Mouse (Mus musculus) naive thymus-derived CD4-positive, alpha-beta T cell, adult 2 months (primary cell): ENCODE data around the gene Pygm.

Experiments
- DNase-seq: peaks from one replicate; pipeline ENCODE4 v3.0.0-alpha.2; 2011; ENCODE audit warnings: low read depth

Pygm gene

DNA sequence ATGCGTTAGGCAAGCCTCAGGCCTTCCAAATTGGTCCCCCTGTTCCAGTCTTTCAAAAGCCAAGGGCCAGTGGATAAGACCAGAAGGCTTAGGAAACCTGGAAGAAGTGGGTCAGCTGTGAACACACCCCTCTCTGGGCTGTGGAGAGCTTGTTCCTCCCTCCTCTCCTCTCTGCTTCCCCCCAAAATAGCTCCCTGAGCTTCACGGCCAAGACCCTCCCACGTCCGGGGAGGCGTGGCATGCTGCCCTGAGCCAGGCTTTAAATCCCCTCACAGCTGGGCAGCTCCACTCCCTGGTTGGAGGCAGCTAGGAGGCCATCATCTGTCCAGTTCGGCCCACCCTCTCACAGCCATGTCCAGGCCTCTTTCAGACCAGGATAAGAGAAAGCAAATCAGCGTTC lies at the start of gene Pygm:
Gene Pygm (plus strand): TSS at position 272 of the 400 bp plus-strand sequence.
- no peak for DNase-seq

DNA sequence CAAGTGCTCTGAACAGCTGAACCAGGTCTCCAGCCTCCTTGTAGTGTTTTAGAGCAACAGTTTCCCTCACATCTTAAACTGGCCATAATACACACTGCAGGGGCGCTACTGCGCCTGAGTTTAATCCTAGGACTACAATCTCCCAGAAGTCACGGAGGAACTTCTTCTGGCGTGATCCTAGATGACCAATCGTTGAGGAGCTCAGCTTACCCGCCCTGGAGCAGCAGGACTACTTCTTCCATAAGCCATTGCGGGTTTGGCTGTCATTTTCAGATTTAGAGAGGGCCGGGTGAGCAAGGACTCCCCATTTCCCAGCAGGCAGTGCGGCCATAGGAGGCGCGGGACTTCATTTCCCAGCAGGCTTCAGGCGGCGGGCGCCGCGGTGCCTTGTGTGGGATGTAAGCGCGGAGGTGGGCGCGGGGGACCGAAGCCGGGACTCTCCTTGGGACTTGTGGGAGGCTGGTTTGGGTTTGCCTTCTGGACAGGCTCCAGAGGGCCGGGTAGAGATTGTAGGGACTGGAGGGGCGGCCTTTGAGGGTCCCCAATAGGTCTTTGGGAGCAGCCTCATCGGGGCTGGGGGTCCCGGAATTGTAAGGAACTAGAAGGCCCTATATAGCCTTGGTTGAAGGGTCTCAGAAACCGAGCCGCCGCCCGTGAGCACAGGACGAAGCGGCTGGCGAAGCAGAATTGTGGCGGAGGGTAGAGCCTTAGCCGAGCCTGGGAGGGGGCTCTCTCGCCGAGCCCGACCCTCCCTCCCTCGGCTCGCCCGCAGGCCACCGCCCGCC lies 49.3 kb upstream of the Pygm start, which contains the start of gene Men1:
Gene Men1 (plus strand): TSS at position 307 of the 785 bp plus-strand sequence.
- peak; percentile 91 for DNase-seq

DNA sequence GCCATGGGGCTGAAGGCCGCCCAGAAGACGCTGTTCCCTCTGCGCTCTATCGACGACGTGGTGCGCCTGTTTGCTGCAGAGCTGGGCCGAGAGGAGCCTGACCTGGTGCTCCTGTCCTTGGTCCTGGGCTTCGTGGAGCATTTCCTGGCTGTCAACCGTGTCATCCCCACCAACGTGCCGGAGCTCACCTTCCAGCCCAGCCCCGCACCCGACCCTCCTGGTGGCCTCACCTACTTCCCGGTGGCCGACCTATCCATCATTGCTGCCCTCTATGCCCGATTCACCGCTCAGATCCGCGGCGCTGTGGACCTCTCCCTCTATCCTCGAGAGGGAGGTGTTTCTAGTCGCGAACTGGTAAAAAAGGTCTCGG lies 48.8 kb upstream of the Pygm start:
- peak; percentile 45 for DNase-seq

DNA sequence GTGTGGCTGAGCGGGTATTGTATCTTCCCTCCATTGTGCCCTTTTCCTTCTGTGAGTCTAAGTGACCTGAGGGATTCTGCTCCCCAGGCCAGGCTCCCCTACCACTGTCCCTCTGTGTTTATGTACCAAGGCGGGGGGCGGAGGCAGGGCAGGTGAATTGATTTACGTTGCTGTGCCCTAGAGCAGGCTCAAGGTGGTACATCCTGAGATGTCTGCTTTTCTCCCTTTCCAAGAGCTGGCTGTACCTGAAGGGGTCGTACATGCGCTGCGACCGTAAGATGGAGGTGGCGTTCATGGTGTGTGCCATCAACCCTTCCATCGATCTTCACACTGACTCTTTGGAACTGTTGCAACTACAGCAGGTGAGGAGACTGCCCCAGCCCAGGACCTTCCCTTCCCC lies 47.3 kb upstream of the Pygm start:
- DNase-seq: no peak

DNA sequence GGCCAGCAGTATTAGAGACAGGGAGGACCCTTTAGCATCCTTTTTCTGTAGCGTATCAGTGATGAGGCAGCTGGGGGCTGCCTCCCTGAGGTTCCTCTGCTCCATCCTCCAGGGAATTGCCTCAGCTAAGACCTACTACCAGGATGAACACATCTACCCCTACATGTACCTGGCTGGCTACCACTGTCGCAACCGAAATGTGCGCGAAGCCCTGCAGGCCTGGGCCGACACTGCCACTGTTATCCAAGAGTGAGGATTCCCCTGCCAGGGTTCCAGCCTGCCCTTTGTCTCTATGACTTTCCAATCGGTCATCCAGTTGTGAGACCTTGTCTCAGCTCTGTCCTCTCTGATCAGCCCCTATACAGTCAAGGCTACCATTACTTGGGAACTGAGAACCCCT lies 46.0 kb upstream of the Pygm start:
- no peak for DNase-seq

DNA sequence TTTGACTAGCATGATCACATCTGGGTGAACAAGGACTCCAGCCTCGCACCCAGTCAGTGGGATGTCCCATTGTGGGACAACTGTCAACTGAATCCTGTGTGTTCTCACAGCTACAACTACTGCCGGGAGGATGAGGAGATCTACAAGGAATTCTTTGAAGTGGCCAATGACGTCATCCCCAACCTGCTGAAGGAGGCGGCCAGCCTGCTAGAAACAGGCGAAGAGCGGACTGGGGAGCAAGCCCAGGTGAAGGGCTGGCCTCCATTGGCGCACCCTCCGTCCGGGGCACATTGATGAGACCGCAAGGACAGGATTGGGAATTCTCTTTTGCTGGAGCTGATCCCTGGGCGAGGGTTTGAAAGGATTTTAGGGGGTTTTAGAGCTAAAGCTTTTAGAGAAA lies 45.5 kb upstream of the Pygm start:
- no peak for DNase-seq

DNA sequence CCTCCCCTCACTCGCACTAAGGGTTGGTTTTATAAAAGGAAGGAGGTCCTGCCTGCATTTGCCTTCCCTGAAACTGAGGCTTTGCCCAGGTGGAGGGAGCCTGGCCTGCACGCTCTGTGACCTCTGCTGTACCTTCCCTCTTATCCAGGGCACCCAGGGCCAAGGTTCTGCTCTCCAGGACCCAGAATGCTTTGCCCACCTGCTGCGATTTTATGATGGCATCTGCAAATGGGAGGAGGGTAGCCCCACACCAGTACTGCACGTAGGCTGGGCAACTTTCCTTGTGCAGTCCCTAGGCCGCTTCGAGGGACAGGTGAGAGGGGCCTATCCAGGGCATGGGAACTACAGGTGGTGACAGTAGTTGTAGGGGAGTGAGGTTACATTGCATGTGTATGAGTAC lies 45.0 kb upstream of the Pygm start:
- DNase-seq: no peak

DNA sequence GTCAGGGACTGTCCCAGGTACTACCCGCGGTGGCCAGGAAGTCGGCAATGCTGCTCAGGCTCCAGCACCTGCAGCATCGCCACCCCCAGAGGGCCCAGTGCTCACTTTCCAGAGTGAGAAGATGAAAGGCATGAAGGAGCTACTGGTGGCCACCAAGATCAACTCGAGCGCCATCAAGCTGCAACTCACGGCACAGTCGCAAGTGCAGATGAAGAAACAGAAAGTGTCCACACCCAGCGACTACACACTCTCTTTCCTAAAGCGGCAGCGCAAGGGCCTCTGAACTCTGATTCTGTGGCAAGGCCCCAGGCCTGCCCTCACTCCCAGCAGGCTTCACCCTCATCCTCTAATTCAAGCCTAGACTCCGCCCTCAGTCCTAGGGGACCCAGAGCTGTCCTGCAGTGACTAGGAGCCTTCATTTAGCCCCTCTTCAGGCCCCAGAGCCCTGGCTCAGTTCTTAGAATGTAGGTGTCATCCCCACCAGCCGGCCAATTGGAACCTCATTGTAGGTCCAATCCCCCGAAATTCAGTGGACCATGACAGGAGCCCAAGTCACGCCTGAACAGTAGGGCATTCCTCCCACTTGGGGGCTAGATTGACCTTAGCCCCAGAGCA lies 44.2 kb upstream of the Pygm start:
- peak; percentile 92 for DNase-seq

DNA sequence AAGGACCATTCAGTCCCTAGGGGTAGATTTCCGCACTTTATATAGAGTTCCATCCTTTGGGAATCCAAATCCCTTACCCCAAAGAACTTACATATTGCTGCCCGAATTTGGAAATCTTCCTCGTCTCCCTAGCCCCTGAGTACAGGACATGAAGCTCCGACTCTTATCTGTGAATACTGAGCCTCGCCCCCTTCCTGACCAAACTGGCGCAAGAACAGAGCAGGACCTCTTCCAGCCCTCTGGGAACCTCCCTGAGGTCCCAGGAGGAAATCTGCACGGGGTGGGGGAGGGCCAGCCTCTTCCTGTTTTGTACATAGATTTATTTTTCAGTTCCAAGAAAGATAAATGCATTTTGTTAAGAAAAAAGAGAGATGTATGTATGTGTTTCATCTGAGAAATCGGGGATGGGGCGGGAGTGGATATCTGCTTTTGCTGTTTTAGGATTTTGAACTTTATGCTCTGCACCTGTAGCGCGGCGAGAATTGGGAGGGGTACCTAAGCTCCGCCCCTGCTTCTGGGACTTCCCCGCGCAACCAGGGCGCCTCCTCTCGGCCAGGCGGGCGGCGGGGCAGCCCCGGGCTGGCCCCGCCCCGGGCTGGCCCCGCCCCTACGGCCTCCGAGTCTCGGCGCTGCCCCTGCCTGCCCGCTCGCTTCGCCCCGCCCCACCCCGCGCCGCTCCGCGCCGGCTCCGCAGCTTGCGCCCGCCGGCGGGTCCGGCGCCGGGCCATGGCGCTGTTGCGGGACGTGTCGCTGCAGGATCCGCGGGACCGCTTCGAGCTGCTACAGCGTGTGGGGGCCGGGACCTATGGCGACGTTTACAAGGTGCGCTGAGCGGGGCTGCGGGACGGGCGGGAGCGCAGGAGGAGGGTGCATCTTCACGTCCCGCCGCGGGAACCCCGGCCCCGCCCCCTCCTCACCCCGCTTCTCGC lies 43.4 kb upstream of the Pygm start, which contains the start of gene Map4k2:
Gene Map4k2 (plus strand): TSS at position 612 of the 929 bp plus-strand sequence.
- DNase-seq: peak; percentile 93

DNA sequence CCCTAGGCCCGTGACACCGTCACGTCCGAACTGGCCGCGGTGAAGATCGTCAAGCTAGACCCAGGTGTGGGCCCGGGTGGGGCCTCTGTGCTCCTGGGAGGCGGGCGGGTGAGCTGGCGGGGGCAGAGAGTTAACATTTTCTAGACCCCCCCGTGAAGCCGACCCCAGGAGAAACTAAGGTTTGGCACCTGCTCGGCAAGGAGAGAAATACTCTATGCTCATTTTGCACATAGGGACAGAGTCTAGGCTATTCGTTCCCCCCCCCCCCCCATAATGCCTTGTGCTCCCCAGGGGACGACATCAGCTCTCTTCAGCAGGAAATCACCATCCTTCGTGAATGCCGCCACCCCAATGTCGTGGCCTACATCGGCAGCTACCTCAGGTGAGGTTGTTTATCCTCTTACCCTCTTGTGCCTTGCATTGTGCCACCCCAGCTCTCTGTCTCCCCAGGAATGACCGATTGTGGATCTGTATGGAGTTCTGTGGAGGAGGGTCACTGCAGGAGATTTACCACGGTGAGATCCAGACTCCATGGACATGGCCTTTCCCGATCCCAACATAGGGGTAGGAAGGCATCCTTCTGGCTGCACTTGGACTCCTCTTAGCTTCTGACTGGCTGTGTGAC lies 42.6 kb upstream of the Pygm start:
- DNase-seq: peak; percentile 64

DNA sequence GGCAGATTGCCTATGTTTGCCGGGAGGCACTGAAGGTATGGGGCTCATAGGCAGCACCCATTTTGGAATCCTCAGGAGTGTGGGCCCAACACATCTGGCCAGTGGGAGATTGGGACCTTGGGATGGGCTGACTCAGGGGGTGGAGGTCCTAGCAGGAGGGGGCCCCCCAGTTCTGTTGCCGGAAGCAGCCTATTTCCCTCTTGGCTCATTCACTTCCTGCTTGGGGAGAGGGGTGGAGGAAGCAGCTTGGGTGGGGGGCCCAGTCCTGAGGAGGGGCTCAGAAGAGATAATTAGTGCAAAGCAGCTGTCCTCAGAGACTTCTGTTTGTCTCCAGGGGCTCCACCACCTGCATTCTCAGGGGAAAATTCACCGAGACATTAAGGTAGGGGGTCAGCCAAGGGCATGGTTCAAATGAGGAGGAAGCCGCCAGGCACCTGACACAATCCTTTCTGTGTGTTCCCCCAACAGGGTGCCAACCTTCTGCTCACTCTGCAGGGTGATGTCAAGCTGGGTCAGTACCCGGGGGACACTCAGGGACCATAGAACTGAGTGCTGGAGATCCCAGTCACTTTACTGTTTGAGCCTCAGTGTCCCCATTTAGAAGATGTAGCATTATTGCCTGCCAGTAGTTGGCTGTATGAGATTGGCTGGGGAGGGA lies 41.8 kb upstream of the Pygm start:
- peak; percentile 35 for DNase-seq

DNA sequence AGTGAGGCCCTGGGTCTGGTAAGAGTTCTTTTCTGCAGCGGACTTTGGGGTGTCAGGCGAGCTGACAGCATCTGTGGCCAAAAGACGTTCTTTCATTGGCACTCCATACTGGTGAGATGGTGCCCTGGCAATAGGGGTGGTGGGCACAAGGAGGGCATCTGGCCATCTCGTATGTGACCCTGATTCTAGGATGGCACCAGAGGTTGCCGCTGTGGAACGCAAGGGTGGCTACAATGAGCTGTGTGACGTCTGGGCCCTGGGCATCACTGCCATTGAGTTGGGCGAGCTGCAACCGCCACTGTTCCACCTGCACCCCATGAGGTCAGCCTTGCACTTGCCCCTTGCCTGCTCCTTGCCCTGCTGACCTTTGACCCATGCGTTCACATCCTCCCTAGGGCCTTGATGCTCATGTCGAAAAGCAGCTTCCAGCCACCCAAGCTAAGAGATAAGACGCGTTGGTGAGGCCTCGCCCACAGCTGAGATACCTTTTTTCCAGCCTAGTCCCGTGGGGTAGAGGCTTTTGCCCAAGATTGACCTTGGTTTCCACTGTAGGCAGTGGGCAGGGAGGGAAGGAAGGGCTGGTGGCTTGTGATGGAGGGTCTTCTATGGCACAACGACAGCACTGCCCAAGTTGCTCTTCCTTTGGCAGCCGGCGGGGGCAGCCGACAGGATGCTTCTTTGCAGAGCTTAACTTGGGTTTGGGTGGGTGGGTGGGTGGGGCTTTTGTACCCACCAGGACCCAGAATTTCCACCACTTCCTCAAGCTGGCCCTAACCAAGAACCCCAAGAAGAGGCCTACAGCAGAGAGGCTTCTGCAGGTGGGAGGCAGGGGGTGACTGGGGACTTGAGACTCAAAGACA lies 40.9 kb upstream of the Pygm start:
- DNase-seq: peak; percentile 46

DNA sequence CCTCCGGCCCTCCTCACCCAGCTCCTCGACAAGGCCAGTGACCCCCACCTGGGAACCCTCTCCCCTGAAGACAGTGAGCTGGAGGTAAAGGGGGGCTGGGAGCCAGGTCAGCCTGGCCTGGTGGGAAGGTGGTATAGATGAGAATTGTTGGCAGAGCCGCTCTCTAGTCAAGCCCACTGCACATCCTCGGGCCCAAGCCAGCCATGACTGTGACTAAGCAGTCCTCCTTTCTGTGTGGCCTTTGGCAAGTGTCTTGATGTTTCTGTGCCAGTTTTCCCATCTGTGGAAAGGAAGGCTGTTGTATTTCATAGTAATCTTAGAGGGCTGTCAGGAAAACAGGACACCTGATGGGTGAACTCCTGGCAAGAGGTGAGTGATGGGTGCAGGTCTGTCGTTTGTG lies 40.2 kb upstream of the Pygm start:
- peak; percentile 23 for DNase-seq

DNA sequence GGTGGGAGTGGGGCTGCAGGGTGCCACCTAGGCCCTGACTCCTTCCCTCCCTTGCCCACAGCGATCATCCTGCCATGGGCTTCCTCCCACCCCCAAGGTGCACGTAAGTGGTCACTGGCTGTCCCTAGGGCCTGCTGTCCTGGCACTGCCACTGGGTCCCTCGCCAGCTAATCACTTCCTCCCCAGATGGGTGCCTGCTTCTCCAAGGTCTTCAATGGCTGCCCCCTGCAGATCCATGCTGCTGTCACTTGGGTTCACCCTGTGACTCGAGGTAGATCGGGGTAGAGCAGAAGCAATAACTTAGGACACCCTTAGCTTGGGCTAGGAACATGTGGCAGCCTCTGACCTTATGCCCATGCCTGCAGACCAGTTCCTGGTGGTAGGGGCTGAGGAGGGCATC lies 38.2 kb upstream of the Pygm start:
- DNase-seq: no peak

DNA sequence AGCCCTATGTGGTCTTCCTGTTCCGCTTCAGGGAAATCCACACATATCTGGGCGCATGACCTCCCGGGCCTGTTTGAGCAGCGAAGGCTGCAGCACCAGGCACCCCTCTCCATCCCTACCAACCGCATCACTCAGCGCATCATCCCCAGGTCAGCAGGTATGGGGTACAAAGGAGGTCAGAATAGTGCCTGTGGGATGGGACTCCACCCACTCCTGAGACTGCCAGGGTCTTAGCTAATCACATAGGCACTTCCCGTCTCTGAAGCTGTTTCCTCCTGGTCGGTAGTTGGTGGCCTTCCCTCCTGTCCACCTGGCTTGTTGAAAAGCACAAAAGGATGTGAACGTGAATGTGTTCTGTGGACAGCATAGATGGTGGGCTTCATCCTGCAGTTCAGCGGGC lies 37.5 kb upstream of the Pygm start:
- DNase-seq: peak; percentile 10

DNA sequence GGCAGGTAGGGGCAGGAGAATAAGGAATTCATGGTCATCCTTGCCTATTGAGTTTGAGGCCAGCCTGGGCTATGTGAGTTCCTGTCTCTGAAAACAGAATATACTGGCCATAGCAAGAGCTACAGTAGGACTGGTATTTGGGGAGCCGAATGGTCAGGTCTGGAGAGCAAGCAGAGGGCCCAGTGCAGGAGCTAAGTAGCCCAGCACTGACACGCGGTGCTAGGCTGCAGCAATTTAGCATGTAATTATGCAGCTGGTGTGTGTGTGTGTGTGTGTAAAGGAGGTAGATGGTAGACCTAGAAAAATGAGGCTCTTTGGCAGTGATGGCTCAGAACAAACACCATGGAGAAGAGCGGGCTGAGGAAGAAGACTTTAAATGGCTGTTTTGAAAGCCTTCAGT lies 36.6 kb upstream of the Pygm start:
- DNase-seq: peak; percentile 6

DNA sequence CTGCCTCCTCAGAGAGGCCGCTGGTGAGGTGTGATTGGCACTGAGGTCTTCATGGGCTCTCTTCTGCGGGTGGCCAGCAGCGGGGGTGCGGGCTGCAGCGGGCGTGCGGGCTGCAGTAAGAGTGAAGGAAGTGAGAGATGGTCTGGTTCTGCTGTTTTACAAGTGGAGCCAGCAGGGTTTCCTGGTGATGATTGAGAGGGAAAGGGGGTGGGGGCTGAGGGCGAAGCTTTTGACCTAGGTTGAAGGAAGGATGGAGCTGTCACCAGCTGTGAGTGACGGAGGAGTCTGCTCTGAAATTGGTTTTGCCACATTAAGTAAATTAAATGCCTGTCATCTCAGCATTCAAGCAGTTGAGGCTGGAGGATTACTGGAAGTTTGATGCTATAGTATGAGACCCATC lies 35.5 kb upstream of the Pygm start:
- no peak for DNase-seq

DNA sequence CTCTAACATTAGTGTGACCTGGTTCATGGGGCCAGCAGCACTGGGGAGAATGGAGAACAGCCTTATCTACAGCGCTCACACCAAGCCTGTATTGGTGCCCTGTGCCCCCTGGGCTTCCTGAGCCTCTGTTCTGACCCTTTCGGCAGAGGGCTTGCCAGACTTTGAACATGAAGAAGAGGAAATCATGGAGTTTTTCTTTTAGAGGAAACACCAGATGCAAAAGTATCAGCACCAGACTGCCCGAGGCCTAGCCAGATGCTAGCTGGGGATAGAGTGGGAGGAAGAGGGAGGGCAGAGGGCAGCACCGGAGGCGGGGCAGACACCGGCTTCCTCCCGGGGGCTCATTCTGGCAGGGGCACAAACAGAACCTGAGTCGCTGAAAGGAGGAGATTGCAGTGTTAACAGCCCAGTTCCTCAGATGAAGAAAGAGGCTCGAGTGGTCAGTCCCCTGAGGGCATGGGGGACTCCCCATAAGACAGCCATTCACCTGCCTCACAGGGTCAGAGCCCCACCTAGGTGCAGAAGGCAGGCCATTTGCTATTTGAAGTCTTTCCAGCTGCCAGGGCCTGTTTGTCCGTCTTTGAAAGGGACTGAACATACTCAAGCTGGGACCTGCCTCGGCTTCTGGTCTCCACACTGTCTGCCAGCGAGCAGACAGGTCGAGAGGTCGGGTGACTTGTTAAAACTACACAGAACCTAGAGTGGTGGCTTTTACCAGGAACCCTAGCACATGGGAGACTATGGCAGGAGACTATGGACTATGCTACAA lies 34.8 kb upstream of the Pygm start:
- no peak for DNase-seq

DNA sequence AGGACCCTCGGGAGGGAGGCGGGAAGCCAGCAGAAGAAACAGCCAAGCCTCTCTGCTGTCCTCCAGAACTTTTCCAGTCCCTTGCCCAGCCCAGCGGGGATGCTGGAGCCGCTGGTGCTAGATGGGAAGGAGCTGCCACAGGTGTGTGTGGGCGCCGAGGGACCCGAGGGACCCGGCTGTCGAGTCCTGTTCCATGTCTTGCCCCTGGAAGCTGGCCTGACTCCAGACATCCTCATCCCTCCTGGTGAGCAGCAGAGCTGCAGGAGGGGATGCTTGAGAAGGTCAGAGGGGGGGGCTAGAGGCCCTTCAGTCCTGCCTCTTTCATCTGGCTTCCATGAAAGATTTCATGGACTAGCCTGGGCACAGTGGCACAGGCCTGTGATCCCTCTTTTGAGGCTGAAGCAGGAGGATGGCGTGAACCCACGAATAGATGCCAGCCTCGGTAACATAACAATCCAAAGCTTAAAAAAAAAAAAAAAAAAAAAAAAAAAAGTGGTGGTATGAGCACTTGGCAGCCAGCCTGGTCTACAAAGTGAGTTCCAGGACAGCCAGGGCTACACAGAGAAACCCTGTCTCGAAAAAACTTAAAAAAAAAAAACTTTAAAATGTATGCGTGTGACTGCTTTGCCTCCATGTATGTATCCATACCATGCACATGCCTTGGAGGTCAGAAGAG lies 32.6 kb upstream of the Pygm start:
- DNase-seq: no peak
